Mouse (Mus musculus): ENCODE results near the gene Fibcd1. TPM values are rescaled to one million over a fixed set of nuclear protein-coding genes. Genes with fewer than 3 reads are reported as not detected.

Fibcd1 gene
- polyA plus RNA-seq, 1 experiment, result 0.81 TPM

GRCm38 (mm10) chr2:31809358-31809740 lies 36.5 kb downstream of the Fibcd1 start:
- 28% methylated on average over 2 of the region's 2 CpGs for WGBS
- TF ChIP-seq POLR2A (IDR thresholded peaks at IDR 0.05; ENCODE audit: control insufficient read depth, extremely low read depth, insufficient read depth, low read length, poor library complexity) (no peak), CTCF (IDR thresholded peaks at IDR 0.05; ENCODE audit: borderline replicate concordance, control insufficient read depth, extremely low read depth, insufficient read depth, low read length, poor library complexity) (no peak)
- no peak overlapping the region for H3K4me3 ChIP-seq (ENCODE audit: control insufficient read depth, insufficient read depth, low read length)
- no peak overlapping the region for H3K27ac ChIP-seq (ENCODE audit: control insufficient read depth, insufficient read depth, low read length)
- no peak for DNase-seq
- H3K36me3 ChIP-seq (ENCODE audit: control insufficient read depth, insufficient read depth, low read length), result no peaks in the 10 kb centered on the region
- H3K27me3 ChIP-seq (ENCODE audit: control insufficient read depth, insufficient read depth, low read length), result no peaks in the 10 kb centered on the region
- H3K4me1 ChIP-seq (replicated peaks; ENCODE audit: control insufficient read depth, insufficient read depth, low read length), result peaks cover 24% of the 10 kb centered on the region

DNA sequence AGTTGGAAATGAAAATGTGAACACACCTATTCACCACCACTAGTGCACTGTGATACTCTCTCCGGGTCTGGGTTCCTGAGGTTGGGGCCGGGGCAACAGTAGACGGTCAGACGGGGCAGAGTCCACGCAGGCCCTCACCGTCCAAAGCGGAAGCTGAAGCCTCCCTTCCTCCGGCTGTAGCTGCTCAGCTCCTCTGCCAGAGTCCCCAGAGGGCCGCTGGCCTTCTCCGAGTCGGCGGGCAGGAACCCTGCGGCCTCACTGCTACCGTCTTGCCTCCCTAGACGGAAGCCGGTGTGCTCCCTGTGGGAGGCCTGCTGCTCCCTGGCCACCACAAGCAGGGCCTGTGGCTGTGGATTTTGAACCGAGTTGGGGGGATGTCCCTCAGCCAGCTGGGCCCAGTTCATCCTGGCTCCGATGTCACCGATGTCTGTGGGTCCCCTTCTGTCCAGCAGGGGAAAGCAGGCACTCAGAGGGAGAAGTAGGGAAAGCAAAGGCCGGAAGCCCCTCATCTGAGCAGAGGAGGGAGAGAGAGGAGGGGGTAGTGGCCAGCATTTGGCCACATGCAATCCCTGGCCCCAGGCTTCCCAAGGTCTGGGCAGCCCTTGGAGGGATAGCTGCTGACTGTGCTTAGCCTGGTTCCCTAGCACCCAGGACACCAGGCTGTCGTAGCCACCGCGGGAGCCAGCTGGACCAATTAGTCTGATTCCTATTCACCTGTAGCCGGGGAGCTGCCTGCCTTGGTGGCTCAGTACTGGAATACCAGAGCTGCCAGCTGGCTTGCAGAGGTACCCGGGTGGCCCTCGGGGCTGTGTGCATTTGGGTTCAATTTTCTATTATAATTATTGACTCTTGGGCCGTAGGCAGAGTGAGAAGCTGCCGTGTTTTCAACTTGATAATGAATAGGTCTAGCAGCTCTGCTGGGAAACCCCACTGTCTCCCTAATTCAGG lies 37.1 kb downstream of the Fibcd1 start:
- no peak for TF ChIP-seq POLR2A (IDR thresholded peaks at IDR 0.05; ENCODE audit: control insufficient read depth, extremely low read depth, insufficient read depth, low read length, poor library complexity)
- no peak for TF ChIP-seq CTCF (IDR thresholded peaks at IDR 0.05; ENCODE audit: borderline replicate concordance, control insufficient read depth, extremely low read depth, insufficient read depth, low read length, poor library complexity)
- no peak for DNase-seq
- Histone ChIP-seq H3K36me3 (ENCODE audit: control insufficient read depth, insufficient read depth, low read length) (no peaks in the 10 kb centered on the region; the same call in 1 of the 2 replicates), H3K4me1 (replicated peaks; ENCODE audit: control insufficient read depth, insufficient read depth, low read length) (peaks cover 18% of the 10 kb centered on the region), H3K27me3 (ENCODE audit: control insufficient read depth, insufficient read depth, low read length) (no peaks in the 10 kb centered on the region), H3K27ac (ENCODE audit: control insufficient read depth, insufficient read depth, low read length) (no peak overlapping the region), H3K4me3 (ENCODE audit: control insufficient read depth, insufficient read depth, low read length) (no peak overlapping the region)
- 84% methylated on average over 28 of the region's 28 CpGs for WGBS

- H3K27ac ChIP-seq (ENCODE audit: control insufficient read depth, insufficient read depth, low read length), result no peak overlapping the region
- TF ChIP-seq POLR2A (IDR thresholded peaks at IDR 0.05; ENCODE audit: control insufficient read depth, extremely low read depth, insufficient read depth, low read length, poor library complexity) (no peak), CTCF (IDR thresholded peaks at IDR 0.05; ENCODE audit: borderline replicate concordance, control insufficient read depth, extremely low read depth, insufficient read depth, low read length, poor library complexity) (no peak)
- peaks cover 18% of the 10 kb centered on the region for H3K4me1 ChIP-seq (replicated peaks; ENCODE audit: control insufficient read depth, insufficient read depth, low read length)
- no peaks in the 10 kb centered on the region for H3K27me3 ChIP-seq (ENCODE audit: control insufficient read depth, insufficient read depth, low read length)
- WGBS, result 89% methylated on average over 9 of the region's 9 CpGs
- no peak overlapping the region for H3K4me3 ChIP-seq (ENCODE audit: control insufficient read depth, insufficient read depth, low read length)
- H3K36me3 ChIP-seq (ENCODE audit: control insufficient read depth, insufficient read depth, low read length), result peaks cover 4% of the 10 kb centered on the region
- no peak for DNase-seq
Measured at GRCm38 (mm10) chr2:31806639-31807382, 39.0 kb downstream of the Fibcd1 start.

- H3K4me1 ChIP-seq (replicated peaks; ENCODE audit: control insufficient read depth, insufficient read depth, low read length), result no peaks in the 10 kb centered on the region
- no peak overlapping the region for H3K27ac ChIP-seq (ENCODE audit: control insufficient read depth, insufficient read depth, low read length)
- peaks cover 33% of the 10 kb centered on the region for H3K36me3 ChIP-seq (ENCODE audit: control insufficient read depth, insufficient read depth, low read length)
- no peak overlapping the region for H3K4me3 ChIP-seq (ENCODE audit: control insufficient read depth, insufficient read depth, low read length)
- WGBS, result 91% methylated on average over 14 of the region's 14 CpGs
- TF ChIP-seq POLR2A (IDR thresholded peaks at IDR 0.05; ENCODE audit: control insufficient read depth, extremely low read depth, insufficient read depth, low read length, poor library complexity) (no peak), CTCF (IDR thresholded peaks at IDR 0.05; ENCODE audit: borderline replicate concordance, control insufficient read depth, extremely low read depth, insufficient read depth, low read length, poor library complexity) (no peak)
- H3K27me3 ChIP-seq (ENCODE audit: control insufficient read depth, insufficient read depth, low read length), result no peaks in the 10 kb centered on the region
- DNase-seq, result no peak
Measured at GRCm38 (mm10) chr2:31803480-31803879, 42.3 kb downstream of the Fibcd1 start.

- peaks cover 40% of the 10 kb centered on the region for H3K36me3 ChIP-seq (ENCODE audit: control insufficient read depth, insufficient read depth, low read length)
Measured at GRCm38 (mm10) chr2:31802811-31803210, 43.0 kb downstream of the Fibcd1 start.

GRCm38 (mm10) chr2:31801416-31801815 lies 44.4 kb downstream of the Fibcd1 start:
- Histone ChIP-seq H3K27ac (ENCODE audit: control insufficient read depth, insufficient read depth, low read length) (no peak overlapping the region), H3K4me1 (replicated peaks; ENCODE audit: control insufficient read depth, insufficient read depth, low read length) (no peaks in the 10 kb centered on the region), H3K36me3 (ENCODE audit: control insufficient read depth, insufficient read depth, low read length) (peaks cover 54% of the 10 kb centered on the region), H3K27me3 (ENCODE audit: control insufficient read depth, insufficient read depth, low read length) (no peaks in the 10 kb centered on the region), H3K4me3 (ENCODE audit: control insufficient read depth, insufficient read depth, low read length) (no peak overlapping the region)
- TF ChIP-seq POLR2A (IDR thresholded peaks at IDR 0.05; ENCODE audit: control insufficient read depth, extremely low read depth, insufficient read depth, low read length, poor library complexity), result no peak
- TF ChIP-seq CTCF (IDR thresholded peaks at IDR 0.05; ENCODE audit: borderline replicate concordance, control insufficient read depth, extremely low read depth, insufficient read depth, low read length, poor library complexity), result no peak
- no peak for DNase-seq
- WGBS, result 96% methylated on average over 9 of the region's 9 CpGs

More at GRCm38 (mm10) chr2:31802811-31803210, 43.0 kb downstream of the Fibcd1 start:
- TF ChIP-seq POLR2A (IDR thresholded peaks at IDR 0.05; ENCODE audit: control insufficient read depth, extremely low read depth, insufficient read depth, low read length, poor library complexity) (no peak), CTCF (IDR thresholded peaks at IDR 0.05; ENCODE audit: borderline replicate concordance, control insufficient read depth, extremely low read depth, insufficient read depth, low read length, poor library complexity) (no peak)
- 97% methylated on average over 8 of the region's 8 CpGs for WGBS
- no peak overlapping the region for H3K4me3 ChIP-seq (ENCODE audit: control insufficient read depth, insufficient read depth, low read length)
- H3K27ac ChIP-seq (ENCODE audit: control insufficient read depth, insufficient read depth, low read length), result no peak overlapping the region
- H3K4me1 ChIP-seq (replicated peaks; ENCODE audit: control insufficient read depth, insufficient read depth, low read length), result no peaks in the 10 kb centered on the region
- H3K27me3 ChIP-seq (ENCODE audit: control insufficient read depth, insufficient read depth, low read length), result no peaks in the 10 kb centered on the region
- no peak for DNase-seq
